Mouse (Mus musculus): Measurements from ENCODE around the gene Hpse2.

DNA sequence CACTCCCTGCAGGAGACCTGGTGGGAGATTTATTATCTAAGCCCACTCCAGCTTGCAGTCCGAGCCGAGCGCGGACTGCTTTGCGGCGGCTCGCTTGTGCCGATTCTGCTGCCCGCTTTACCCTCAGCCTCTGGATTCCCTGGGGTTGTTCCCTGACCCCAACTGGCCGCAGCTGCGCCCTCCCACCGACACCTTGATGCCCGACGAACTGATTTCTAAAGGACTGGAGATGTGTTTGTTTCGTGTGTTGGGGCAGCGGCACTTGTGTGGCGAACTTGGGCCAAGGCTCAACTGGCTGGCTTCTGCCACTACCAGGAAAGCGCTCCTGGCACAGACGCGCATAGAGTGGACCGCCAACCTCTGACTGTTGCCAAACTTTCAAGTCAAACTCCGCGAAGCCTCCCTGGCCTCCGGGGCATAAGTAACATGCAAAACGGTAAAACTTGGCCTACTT is 3.1 kb downstream of the Hpse2 start:
- TF ChIP-seq POLR2A (IDR thresholded peaks at IDR 0.05; ENCODE audit: control insufficient read depth, extremely low read depth, insufficient read depth, low read length, poor library complexity): no peak
- no peak for TF ChIP-seq CTCF (IDR thresholded peaks at IDR 0.05; ENCODE audit: borderline replicate concordance, control insufficient read depth, extremely low read depth, insufficient read depth, low read length, poor library complexity)

All from thymus, adult 2 months (tissue).